Mouse (Mus musculus): Measurements from ENCODE around the gene Fam216a.

DNA sequence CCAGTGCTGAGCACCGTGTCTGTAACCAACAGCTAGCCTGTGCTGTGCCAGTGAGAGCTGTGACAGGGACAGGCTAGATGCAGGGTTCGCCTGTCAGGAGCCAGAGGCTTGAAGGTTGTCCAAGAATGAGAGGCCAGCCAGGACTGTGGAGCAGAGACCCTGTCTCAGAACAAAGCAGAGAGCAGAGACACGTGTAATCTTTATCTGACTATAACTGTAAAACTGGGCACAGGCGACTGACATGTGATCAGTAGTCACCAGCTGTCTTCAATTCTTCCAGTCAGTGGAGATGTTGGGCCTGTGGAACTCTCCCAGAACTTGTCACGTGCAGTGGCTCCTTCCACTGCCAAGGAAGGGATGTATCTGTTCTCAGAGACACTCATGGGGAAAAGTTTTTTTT, 30.6 kb upstream of the Fam216a start:
- TF ChIP-seq CTCF (IDR thresholded peaks at IDR 0.05; ENCODE audit: borderline replicate concordance, insufficient read depth, low read length) (no peak), POLR2A (IDR thresholded peaks at IDR 0.05; ENCODE audit: low read depth, low read length) (no peak)
